Mouse (Mus musculus) heart, postnatal 4 days (tissue): Measurements from ENCODE around the gene Gpc4. TPM values are rescaled to one million over a fixed set of nuclear protein-coding genes. Genes with fewer than 3 reads are reported as not detected.

Source experiments
- DNase-seq: peaks from one replicate; pipeline ENCODE4 v3.0.0; 2021
- total RNA-seq, 2 experiments: library from RNA; stranded (reverse); gene quantifications; 2 replicates each; pipeline ENCODE4 v1.2.3; 2021

Gpc4 gene
- total RNA-seq, 2 experiments from 2014 or later: 67.6 to 73.7 TPM

DNA sequence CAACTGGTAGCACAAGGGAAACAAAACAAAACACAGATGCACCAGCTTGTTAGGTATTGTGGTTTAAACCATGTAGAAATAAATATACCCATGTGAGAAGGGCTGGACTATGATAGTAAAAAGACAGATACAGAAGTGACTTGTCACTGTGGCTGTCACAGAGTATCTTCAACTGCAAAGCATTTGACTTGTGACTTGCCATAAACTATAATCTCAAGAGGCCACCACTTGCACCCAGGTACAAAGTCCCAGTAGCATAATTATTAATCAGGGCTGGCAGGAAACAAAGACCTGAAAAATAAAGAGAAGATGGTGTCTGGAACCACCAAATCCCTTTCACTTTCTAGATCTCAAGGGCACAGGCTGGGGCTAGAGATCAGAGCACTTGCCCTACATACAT, 19.5 kb downstream of the Gpc4 start:
- DNase-seq: no peak

GRCm38 (mm10) chrX:52144491-52144890, 20.6 kb downstream of the Gpc4 start:
- no peak for DNase-seq

GRCm38 (mm10) chrX:52140316-52140715, 24.7 kb downstream of the Gpc4 start:
- DNase-seq: no peak

DNA sequence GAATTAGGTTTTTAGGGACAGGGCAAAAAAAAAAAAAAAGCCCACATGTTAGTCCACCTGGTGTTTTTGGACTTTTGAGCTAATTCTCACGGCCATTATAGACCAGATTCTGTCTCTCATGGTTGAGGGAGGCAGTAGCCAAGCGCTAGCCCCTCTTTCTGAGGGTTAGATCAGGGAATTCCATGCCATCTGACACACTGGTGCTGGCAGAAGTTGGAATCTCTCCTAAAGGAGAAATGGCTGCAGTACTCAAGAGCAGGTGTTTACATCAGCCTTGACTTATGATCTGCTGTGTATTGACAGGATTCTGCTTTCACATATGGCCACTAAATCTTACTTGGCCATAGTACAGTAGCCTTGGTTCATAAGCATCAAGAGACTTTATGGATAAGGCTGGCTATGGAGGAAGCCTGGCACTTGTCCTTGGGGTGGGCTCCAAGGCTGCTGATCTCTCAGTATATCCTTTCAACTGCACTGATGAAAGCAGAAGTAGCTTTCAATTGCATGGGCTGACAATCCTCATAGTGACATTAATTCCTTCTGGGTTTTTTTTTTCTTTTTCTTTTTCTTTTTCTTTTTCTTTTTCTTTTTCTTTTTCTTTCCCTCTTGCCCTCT, 26.5 kb downstream of the Gpc4 start:
- DNase-seq: no peak

DNA sequence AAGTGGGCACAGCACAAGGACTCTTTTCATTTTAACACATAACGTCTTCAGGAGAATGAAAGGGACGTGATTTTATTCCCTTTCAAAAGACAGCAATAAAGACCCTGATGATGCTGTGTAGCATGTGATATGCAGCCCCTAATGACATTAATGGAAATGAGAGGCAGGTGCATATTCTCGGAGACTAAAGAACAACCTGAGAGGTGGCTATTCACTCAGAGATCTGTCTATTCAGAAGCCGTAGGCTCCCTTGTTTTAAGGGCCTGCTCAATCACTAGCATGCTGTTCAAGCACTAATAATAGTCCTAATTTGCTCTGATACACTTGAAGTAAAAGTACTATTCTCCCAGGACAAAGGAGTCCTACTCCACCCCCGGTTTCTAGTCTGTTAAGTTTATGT, 27.0 kb downstream of the Gpc4 start:
- DNase-seq: no peak

DNA sequence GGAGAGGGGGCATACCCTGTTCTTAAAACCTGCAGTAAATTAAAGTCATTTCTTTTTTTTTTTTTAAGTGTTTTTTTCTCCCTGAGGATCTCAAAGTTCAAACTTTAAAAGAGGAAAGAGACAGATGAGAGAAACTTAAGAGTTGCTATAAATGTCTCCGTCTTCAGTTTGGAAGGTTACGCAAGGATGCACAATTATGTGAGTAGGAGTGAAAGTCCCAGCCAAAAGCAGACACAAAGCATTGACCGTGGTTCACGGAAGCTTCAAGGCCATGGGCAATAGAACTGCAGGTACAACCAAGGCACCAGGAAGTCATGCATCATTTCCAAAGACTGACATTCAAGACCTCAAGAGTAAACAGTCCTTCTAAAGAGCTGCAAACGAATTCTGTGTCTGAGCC, 28.5 kb downstream of the Gpc4 start:
- no peak for DNase-seq

- no peak for DNase-seq
Measured at GRCm38 (mm10) chrX:52129604-52130003, 35.4 kb downstream of the Gpc4 start.

- DNase-seq: peak; percentile 12
Measured at GRCm38 (mm10) chrX:52128794-52129193, 36.3 kb downstream of the Gpc4 start.

- DNase-seq: no peak
Measured at GRCm38 (mm10) chrX:52113651-52114050, 51.4 kb downstream of the Gpc4 start.

GRCm38 (mm10) chrX:52109663-52110062, 55.4 kb downstream of the Gpc4 start:
- DNase-seq: no peak

GRCm38 (mm10) chrX:52108966-52109365, 56.1 kb downstream of the Gpc4 start:
- DNase-seq: no peak

DNA sequence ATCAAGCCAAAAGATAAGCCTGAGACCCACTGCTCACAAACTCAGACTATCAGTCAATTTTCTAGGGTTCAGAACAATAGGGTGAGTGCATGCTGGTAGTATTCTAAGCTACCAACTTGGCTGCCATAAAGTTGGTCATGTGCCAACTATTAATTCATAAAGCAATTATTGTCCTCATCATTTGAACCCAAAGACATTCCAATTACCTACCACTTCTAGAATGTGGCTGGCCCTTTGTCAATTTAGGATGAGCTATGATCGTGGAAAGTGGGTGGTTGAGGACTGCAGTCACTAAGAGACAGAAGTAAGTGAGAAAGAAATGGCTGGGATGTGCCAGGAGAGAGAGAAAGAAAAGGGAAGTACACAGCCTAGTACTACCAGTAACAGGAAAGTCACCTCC, 61.3 kb downstream of the Gpc4 start:
- no peak for DNase-seq

GRCm38 (mm10) chrX:52101940-52102339, 63.1 kb downstream of the Gpc4 start:
- DNase-seq: no peak

- DNase-seq: no peak
Measured at GRCm38 (mm10) chrX:52101445-52101844, 63.6 kb downstream of the Gpc4 start.

DNA sequence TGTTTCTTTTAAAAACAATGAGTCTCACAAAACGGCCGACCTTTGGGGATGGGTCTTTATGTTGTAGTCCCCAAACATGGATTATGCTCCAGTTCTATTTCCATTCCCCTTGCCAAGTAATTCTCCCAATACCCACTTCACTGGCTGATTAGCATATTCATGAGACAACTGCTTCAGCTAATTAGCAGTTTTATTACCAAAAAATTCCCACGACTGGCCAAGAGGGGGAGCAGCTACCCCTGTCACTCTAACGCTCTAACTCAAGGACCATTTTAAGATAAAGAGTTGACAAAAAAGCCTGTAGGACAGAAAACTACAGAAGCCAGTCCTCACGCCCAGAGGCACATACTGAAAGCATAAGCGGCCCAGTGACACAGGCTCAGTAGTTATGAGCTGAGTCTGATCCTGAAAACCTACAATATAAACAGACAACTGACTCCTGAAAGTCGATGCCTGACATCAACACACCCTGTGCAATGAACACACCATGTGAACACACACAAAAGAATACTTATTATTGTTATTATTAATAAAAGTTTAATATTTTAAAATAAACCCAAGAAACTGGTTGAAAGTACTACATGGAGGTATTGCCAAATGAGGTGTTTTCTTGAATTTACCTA, 77.2 kb downstream of the Gpc4 start:
- peak; percentile 28 for DNase-seq

DNA sequence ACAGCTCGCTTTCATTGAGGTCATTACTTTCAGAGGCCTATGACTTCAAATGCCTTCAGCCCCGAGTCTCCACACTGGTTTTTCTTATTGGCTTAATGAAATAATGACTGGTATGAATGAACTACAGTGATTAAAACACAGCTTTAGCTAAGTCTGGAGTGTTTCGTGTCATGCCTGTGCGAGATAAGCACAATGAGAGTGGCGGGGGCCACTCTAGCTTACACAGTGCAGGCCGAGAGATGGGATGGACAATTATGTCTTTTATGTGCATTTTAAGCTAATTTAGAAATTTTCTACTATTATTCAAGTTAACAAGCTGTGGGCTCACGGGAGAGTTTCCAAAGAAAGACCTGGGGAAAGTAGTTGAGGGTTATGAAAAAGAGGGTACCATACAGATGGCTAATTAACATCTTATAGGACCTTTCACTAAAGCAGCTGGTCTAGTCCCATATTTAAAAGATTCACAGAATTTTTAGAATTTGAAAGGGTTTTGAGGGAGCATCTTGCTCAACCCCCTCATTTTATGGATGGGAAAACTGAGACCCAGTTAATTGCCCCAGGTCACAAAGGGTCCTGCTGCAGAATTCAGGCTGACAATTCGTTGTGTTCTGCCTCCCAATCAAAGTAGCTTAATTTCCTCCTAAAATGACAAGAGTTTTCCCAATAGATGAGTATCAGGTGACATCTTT, 78.0 kb downstream of the Gpc4 start:
- DNase-seq: no peak

GRCm38 (mm10) chrX:52083557-52083956, 81.5 kb downstream of the Gpc4 start:
- no peak for DNase-seq

- no peak for DNase-seq
Measured at GRCm38 (mm10) chrX:52072410-52072809, 92.6 kb downstream of the Gpc4 start.

- DNase-seq: peak; percentile 33
Measured at GRCm38 (mm10) chrX:52053416-52053815, 111.6 kb downstream of the Gpc4 start.

GRCm38 (mm10) chrX:52052011-52052410, 113.0 kb downstream of the Gpc4 start:
- peak; percentile 50 for DNase-seq

DNA sequence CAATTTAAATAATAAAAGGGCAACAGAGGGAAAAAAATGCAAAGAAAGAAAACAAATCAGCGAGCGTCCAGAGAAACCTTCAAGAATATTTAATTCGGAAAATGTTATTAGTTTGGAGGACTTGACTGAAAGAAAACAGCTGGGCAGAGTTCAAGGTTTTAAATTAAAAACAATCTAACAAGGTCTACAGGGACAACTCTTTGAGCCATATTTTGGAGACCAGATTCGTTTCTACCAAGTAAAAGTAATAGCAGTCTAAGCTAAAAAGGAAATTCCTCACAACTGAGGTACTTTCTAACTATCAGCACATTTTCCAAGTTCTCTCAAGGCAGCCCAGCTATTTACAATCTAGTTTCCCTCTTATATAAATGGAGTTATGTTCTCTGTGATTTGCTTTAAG, 114.1 kb downstream of the Gpc4 start:
- no peak for DNase-seq

DNA sequence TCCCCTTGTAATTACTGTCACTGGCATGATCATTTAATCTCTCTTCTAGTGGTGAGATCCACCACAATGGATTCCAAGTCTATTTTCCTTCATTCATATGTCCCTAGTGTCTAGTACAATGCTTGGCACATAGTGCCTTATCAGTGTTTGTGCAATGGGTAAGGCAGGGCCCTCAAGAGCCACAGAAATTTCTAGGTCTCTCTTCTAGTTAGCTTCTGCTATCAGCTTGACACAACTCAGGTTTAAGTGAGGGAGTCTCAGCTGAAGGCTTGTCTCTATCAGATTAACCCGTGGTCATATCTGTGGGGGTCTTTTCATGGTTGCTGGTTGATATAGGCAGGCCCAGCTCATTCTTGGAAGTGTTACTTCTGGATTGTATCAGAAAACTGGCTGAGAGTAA, 125.2 kb downstream of the Gpc4 start:
- DNase-seq: no peak

DNA sequence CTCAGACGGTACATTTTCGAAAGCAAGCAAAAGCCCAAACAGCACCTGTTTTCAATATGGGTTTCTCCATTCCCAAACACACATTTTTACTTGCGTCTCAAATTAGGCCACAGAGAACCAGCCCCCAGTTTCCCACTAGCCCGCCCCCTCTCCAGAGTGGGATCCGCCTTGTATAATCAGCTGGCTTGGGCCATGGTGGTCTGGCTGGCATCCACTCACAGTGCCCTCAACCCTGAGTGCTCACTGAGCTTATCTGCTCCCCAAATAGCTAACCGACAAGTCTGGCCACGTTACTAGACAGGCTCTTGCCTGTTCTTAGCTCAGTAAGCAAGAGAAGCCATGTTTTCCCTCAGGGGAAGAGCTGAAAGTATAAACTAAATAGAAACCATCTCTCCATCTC, 134.9 kb downstream of the Gpc4 start:
- peak; percentile 13 for DNase-seq

GRCm38 (mm10) chrX:52017660-52018059, 147.4 kb downstream of the Gpc4 start:
- peak; percentile 37 for DNase-seq
